Mouse (Mus musculus) stomach, postnatal 0 days (tissue): Measurements from ENCODE around the gene Duoxa1. TPM values are rescaled to one million over a fixed set of nuclear protein-coding genes. Genes with fewer than 3 reads are reported as not detected.

Experiments used
- ATAC-seq: fragments of 200-750 bp; cut with Nextera tagmentation; 2 replicates; pipeline ENCODE4 v1.8.0; 2017; ENCODE audit not compliant: low FRiP score, low TSS enrichment
- DNase-seq: peaks from one replicate; pipeline ENCODE4 v3.0.0-alpha.2; 2016; ENCODE audit warnings: low spot score
- H3K27ac ChIP-seq: fragments of 300-500 bp; sonication (generic); replicated peaks from 2 replicates; pipeline ENCODE4 v1.5.1; 2014; ENCODE audit warnings: mild to moderate bottlenecking, control low read depth
- H3K27me3 ChIP-seq: fragments of 300-500 bp; sonication (generic); 2 replicates; pipeline ENCODE4 v1.6.1; 2014; ENCODE audit warnings: low read length; ENCODE audit not compliant: control insufficient read depth, insufficient read depth
- H3K36me3 ChIP-seq: fragments of 300-500 bp; sonication (generic); 2 replicates; pipeline ENCODE4 v1.6.1; 2014; ENCODE audit warnings: low read length, mixed read lengths; ENCODE audit not compliant: control insufficient read depth, insufficient read depth
- H3K4me1 ChIP-seq: fragments of 300-500 bp; sonication (generic); replicated peaks from 2 replicates; pipeline ENCODE4 v1.6.1; 2014; ENCODE audit warnings: antibody characterized with exemption; ENCODE audit not compliant: control insufficient read depth, insufficient read depth
- H3K4me2 ChIP-seq: fragments of 300-500 bp; sonication (generic); replicated peaks from 2 replicates; pipeline ENCODE4 v1.6.1; 2014; ENCODE audit warnings: low read depth, mild to moderate bottlenecking, control low read depth, moderate library complexity
- H3K4me3 ChIP-seq: fragments of 300-500 bp; sonication (generic); 2 replicates; pipeline ENCODE4 v1.5.1; 2014; ENCODE audit warnings: low read depth, low read length, control low read depth
- H3K9ac ChIP-seq: fragments of 300-500 bp; sonication (generic); 2 replicates; pipeline ENCODE4 v1.6.1; 2014; ENCODE audit warnings: mild to moderate bottlenecking, low read length, control low read depth, mixed read lengths
- H3K9me3 ChIP-seq: fragments of 300-500 bp; sonication (generic); 2 replicates; pipeline ENCODE4 v1.6.1; 2016; ENCODE audit warnings: low read length; ENCODE audit not compliant: control insufficient read depth
- CTCF ChIP-seq: IDR thresholded peaks from 2 replicates; pipeline ENCODE4 v1.5.1; 2016; ENCODE audit warnings: antibody characterized with exemption, low read depth, mild to moderate bottlenecking, moderate library complexity
- EP300 ChIP-seq: optimal IDR thresholded peaks from 2 replicates; pipeline ENCODE3; 2016; ENCODE audit warnings: antibody characterized with exemption
- WGBS: fragments of 180-500 bp; shearing (Covaris S2); extraction: QIAGEN DNeasy Blood & Tissue Kit; methylation state at CpG from one replicate; pipeline ENCODE4 v1.1.7; 2014; 5-methylcytosine and 5-hydroxymethylcytosine counted together
- polyA plus RNA-seq: library from polyadenylated mRNA; unstranded; fragments of >200 nt; fragmentation: Nextera tagmentation; extraction: Ambion mirVana; gene quantifications from 2 replicates; pipeline ENCODE4 v1.2.1, GENCODE M21; 2015

Gene Duoxa1
- polyA plus RNA-seq, 1 experiment from 2014 or later, result 17.3 TPM

DNA sequence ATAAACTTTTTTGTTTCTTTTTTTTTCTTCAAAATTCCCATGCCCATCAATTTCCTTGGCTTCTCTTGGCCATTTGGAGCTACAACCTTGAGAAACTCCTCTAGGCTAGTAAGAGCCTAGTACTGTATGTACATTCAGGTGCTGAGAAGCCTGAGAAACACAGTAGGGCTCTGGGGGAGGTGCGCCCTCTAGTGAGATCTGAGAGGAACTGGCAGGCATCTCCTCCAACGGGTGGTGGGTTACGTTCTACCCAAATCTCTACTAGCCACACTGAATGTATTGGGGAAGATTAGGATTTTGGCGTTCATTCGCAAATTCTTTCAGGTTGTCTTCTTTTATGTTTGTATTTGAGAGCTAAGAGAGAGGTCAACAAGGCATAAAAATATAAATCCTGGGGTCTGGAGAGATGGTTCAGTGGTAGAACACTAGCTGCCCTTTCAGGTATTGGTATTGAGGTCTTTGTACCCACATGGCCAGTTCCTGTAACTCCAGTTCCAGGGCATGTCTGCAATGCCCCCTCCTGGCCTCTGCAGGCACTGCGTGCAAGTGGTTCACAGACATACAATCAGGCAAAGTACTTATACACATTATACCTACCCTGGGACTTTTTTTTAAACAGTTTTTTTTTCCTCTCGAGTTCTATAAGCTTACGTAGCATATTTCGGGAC, 10.8 kb downstream of the Duoxa1 start:
- Histone ChIP-seq H3K27ac (no peak overlapping the region), H3K4me2 (no peak overlapping the region), H3K9ac (no peak overlapping the region), H3K27me3 (peaks cover 22% of the 10 kb centered on the region; the same call in 1 of the 2 replicates), H3K9me3 (no peaks in the 10 kb centered on the region), H3K36me3 (no peaks in the 10 kb centered on the region), H3K4me3 (no peak overlapping the region), H3K4me1 (no peaks in the 10 kb centered on the region; the same call in 1 of the 2 replicates)
- peak; percentile 87 for DNase-seq
- ATAC-seq, result no peak
- TF ChIP-seq CTCF (peak; percentile 73), EP300 (no peak)
- WGBS, result 11% methylated on average over 9 of the region's 9 CpGs

GRCm38 (mm10) chr2:122301921-122302573, 11.5 kb downstream of the Duoxa1 start:
- DNase-seq, result no peak
- TF ChIP-seq CTCF, result no peak
- no peak for TF ChIP-seq EP300
- H3K4me2 ChIP-seq, result peak overlapping the region; percentile 52
- no peak overlapping the region for H3K27ac ChIP-seq
- peak overlapping the region; percentile 35; the same call in 1 of the 2 replicates for H3K9ac ChIP-seq
- no peaks in the 10 kb centered on the region; the same call in 1 of the 2 replicates for H3K4me1 ChIP-seq
- H3K36me3 ChIP-seq, result no peaks in the 10 kb centered on the region
- peaks cover 22% of the 10 kb centered on the region; the same call in 1 of the 2 replicates for H3K27me3 ChIP-seq
- H3K4me3 ChIP-seq, result peak overlapping the region; percentile 35
- no peak for ATAC-seq
- H3K9me3 ChIP-seq, result no peaks in the 10 kb centered on the region
- 11% methylated on average over 23 of the region's 23 CpGs for WGBS

GRCm38 (mm10) chr2:122301081-122301920, 12.2 kb downstream of the Duoxa1 start:
- Histone ChIP-seq H3K36me3 (no peaks in the 10 kb centered on the region), H3K9ac (peak overlapping the region; percentile 35; the same call in 1 of the 2 replicates), H3K4me1 (no peaks in the 10 kb centered on the region; the same call in 1 of the 2 replicates), H3K27me3 (peaks cover 22% of the 10 kb centered on the region; the same call in 1 of the 2 replicates), H3K27ac (no peak overlapping the region), H3K4me3 (peak overlapping the region; percentile 35), H3K9me3 (no peaks in the 10 kb centered on the region), H3K4me2 (peak overlapping the region; percentile 52)
- 2% methylated on average over 48 of the region's 48 CpGs for WGBS
- TF ChIP-seq EP300 (no peak), CTCF (peak; percentile 42)
- peak; percentile 56 for DNase-seq
- peak; percentile 19; the same call in 1 of the 2 replicates for ATAC-seq

- DNase-seq (no peak), ATAC-seq (no peak)
- Histone ChIP-seq H3K4me2 (peak overlapping the region; percentile 52), H3K27ac (no peak overlapping the region), H3K27me3 (peaks cover 22% of the 10 kb centered on the region; the same call in 1 of the 2 replicates), H3K9me3 (no peaks in the 10 kb centered on the region), H3K4me1 (no peaks in the 10 kb centered on the region; the same call in 1 of the 2 replicates), H3K4me3 (peak overlapping the region; percentile 35; the same call in 1 of the 2 replicates), H3K36me3 (no peaks in the 10 kb centered on the region), H3K9ac (no peak overlapping the region)
- no peak for TF ChIP-seq EP300
- no peak for TF ChIP-seq CTCF
- WGBS, result 12% methylated on average over 14 of the region's 14 CpGs
Observed at GRCm38 (mm10) chr2:122300656-122301020, 12.9 kb downstream of the Duoxa1 start.

DNA sequence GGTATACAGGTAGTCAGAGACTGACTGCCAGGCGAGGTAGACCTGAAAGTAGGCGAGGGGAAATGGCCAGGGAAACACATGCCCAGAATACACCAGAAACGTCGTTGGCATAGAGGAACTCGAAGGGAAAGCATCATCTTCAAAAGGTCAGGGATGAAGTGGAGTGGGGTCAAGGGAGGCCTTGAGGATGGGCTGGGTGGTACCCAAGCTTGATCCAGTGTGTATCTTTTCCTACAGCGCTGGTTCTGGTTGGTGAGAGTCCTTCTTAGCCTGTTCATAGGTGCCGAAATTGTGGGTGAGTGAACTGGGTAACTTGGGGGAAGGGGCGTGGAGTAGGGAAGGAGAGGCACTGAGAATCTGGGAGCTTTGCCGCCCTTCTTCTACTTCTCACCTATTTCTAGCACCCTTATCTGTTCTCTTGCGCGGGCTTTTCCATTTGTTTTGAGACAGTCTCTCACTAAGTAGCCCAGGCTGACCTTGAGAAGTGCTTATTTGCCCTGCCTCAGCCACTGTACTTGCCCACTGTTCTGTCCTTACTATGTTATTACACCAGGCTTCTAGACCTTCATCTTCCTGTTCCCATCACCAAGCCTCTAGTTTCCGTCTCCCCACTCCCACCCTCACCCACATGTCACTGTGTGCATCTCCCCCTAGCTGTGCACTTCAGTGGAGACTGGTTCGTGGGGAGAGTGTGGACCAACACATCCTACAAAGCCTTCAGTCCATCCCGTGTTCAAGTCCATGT, 13.4 kb downstream of the Duoxa1 start:
- Histone ChIP-seq H3K36me3 (no peaks in the 10 kb centered on the region), H3K9ac (no peak overlapping the region), H3K27ac (no peak overlapping the region), H3K27me3 (peaks cover 22% of the 10 kb centered on the region; the same call in 1 of the 2 replicates), H3K9me3 (no peaks in the 10 kb centered on the region), H3K4me3 (peak overlapping the region; percentile 19; the same call in 1 of the 2 replicates), H3K4me2 (peak overlapping the region; percentile 3; the same call in 1 of the 2 replicates), H3K4me1 (no peaks in the 10 kb centered on the region; the same call in 1 of the 2 replicates)
- TF ChIP-seq EP300 (no peak), CTCF (0 out of 2 replicates have a peak, but pooled peaks have one; percentile 18)
- no peak for ATAC-seq
- 20% methylated on average over 14 of the region's 14 CpGs for WGBS
- no peak for DNase-seq
